Mouse (Mus musculus): ENCODE results near the gene Gbgt1. TPM values are rescaled to one million over a fixed set of nuclear protein-coding genes. Genes with fewer than 3 reads are reported as not detected.

Gbgt1 gene
- polyA plus RNA-seq, 1 experiment from 2014 or later, result 4.4 TPM

DNA sequence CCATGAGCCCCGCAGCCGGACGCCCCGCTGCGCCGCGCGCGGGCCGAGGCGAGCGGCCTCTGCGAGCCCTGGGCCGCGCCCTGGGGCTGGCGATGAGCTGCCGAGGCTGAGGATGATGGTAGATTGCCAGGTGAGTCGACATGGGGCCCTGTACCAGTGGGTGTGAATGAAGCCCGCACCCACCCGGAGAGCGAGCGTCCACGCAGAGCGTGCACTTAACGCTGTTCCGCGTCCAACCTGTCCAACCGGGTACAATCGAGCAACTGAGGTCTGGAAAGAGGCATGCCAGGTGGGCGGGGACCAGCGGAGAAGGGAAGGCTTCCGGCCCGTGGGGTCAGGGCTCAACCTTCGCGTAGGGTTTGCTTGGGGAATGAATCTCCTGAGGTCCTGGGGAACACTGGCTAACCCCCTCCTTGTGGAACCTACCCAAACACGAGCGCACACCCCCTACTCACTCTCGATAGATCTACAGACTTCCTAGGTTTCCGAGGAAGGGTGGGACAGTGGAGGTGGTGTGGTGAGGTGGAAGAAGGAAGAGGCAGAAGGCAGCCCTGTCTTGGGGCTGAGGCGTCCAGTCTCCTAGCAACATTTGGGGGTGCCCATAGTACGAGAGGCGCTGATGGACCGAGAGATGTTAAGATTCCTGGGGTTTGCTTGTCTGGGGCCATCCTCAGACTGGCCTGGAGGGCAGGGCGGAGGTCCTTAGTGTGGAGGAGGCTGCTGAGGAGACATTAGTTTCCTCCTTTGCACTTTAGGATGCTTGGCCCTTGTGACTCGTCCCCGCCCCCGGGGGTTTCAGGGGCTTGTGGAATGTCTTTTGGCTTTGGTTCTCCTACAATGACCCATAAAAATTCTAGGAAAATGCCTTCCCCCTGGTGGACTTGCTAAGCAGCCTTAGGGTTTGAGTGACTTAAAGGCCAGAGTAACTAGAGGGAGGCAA, 17.0 kb downstream of the Gbgt1 start:
- peaks cover under 1% of the 10 kb centered on the region; the same call in 1 of the 2 replicates for H3K36me3 ChIP-seq (ENCODE audit: control insufficient read depth, insufficient read depth, low read length)
- H3K9me3 ChIP-seq (ENCODE audit: control insufficient read depth, low read length), result no peaks in the 10 kb centered on the region
- H3K4me3 ChIP-seq (ENCODE audit: low read length), result peak overlapping the region; percentile 77
- peak overlapping the region; percentile 98 for H3K4me2 ChIP-seq (ENCODE audit: low read depth, low read length)
- peak; percentile 58 for ATAC-seq
- H3K9ac ChIP-seq (ENCODE audit: low read depth, low read length), result peak overlapping the region; percentile 86
- H3K27ac ChIP-seq (ENCODE audit: low read length), result peak overlapping the region; percentile 76
- 5% methylated on average over 47 of the region's 47 CpGs for WGBS
- H3K4me1 ChIP-seq (ENCODE audit: control insufficient read depth, insufficient read depth, low read length), result peaks cover 25% of the 10 kb centered on the region
- H3K27me3 ChIP-seq (replicated peaks; ENCODE audit: control insufficient read depth, insufficient read depth, low read length), result no peaks in the 10 kb centered on the region

DNA sequence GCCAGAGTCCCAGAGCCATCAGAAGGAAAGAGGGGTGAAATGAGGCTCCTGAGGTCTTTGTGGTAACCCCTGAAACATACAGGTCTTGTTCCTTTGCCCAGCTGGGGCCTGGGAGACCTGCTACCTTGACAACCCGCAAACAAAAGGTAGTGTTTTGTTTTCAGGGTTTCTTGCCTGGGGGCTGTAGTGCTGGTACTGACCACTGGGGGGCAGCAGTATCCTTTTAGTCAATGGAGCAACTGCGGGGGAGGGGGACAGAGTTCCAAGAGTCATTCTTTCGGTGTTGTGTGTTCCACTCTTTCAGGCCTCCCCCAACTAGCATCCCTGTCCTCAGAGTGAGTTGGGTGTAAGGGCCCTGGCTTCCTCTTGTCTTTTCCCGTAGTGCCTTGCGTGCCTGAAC, 17.8 kb downstream of the Gbgt1 start:
- H3K4me3 ChIP-seq (ENCODE audit: low read length), result peak overlapping the region; percentile 77
- peak overlapping the region; percentile 86 for H3K9ac ChIP-seq (ENCODE audit: low read depth, low read length)
- H3K27me3 ChIP-seq (replicated peaks; ENCODE audit: control insufficient read depth, insufficient read depth, low read length), result no peaks in the 10 kb centered on the region
- peak overlapping the region; percentile 98 for H3K4me2 ChIP-seq (ENCODE audit: low read depth, low read length)
- peaks cover 25% of the 10 kb centered on the region for H3K4me1 ChIP-seq (ENCODE audit: control insufficient read depth, insufficient read depth, low read length)
- no peak for ATAC-seq
- WGBS, result 19% methylated on average over 5 of the region's 5 CpGs
- no peak overlapping the region for H3K27ac ChIP-seq (ENCODE audit: low read length)
- peaks cover 3% of the 10 kb centered on the region; the same call in 1 of the 2 replicates for H3K36me3 ChIP-seq (ENCODE audit: control insufficient read depth, insufficient read depth, low read length)
- no peaks in the 10 kb centered on the region for H3K9me3 ChIP-seq (ENCODE audit: control insufficient read depth, low read length)

- H3K27me3 ChIP-seq (replicated peaks; ENCODE audit: control insufficient read depth, insufficient read depth, low read length), result no peaks in the 10 kb centered on the region
- H3K4me3 ChIP-seq (ENCODE audit: low read length), result no peak overlapping the region
- H3K4me1 ChIP-seq (ENCODE audit: control insufficient read depth, insufficient read depth, low read length), result peaks cover 25% of the 10 kb centered on the region
- no peak overlapping the region for H3K4me2 ChIP-seq (ENCODE audit: low read depth, low read length)
- no peaks in the 10 kb centered on the region for H3K9me3 ChIP-seq (ENCODE audit: control insufficient read depth, low read length)
- H3K27ac ChIP-seq (ENCODE audit: low read length), result peak overlapping the region; percentile 34
- 32% methylated on average over 5 of the region's 5 CpGs for WGBS
- ATAC-seq, result peak; percentile 62
- peak overlapping the region; percentile 38; the same call in 1 of the 2 replicates for H3K9ac ChIP-seq (ENCODE audit: low read depth, low read length)
- peaks cover 3% of the 10 kb centered on the region; the same call in 1 of the 2 replicates for H3K36me3 ChIP-seq (ENCODE audit: control insufficient read depth, insufficient read depth, low read length)
Observed at GRCm38 (mm10) chr2:28517206-28517909, 20.7 kb downstream of the Gbgt1 start.

GRCm38 (mm10) chr2:28518231-28518630, 21.5 kb downstream of the Gbgt1 start:
- ATAC-seq, result no peak
- 42% methylated on average over 2 of the region's 2 CpGs for WGBS
- H3K4me2 ChIP-seq (ENCODE audit: low read depth, low read length), result no peak overlapping the region
- peaks cover 26% of the 10 kb centered on the region for H3K4me1 ChIP-seq (ENCODE audit: control insufficient read depth, insufficient read depth, low read length)
- no peak overlapping the region for H3K27ac ChIP-seq (ENCODE audit: low read length)
- H3K9me3 ChIP-seq (ENCODE audit: control insufficient read depth, low read length), result no peaks in the 10 kb centered on the region
- no peak overlapping the region for H3K4me3 ChIP-seq (ENCODE audit: low read length)
- H3K36me3 ChIP-seq (ENCODE audit: control insufficient read depth, insufficient read depth, low read length), result peaks cover 3% of the 10 kb centered on the region; the same call in 1 of the 2 replicates
- no peak overlapping the region for H3K9ac ChIP-seq (ENCODE audit: low read depth, low read length)
- H3K27me3 ChIP-seq (replicated peaks; ENCODE audit: control insufficient read depth, insufficient read depth, low read length), result no peaks in the 10 kb centered on the region

GRCm38 (mm10) chr2:28520581-28520980, 23.9 kb downstream of the Gbgt1 start:
- Histone ChIP-seq H3K27ac (ENCODE audit: low read length) (no peak overlapping the region), H3K4me2 (ENCODE audit: low read depth, low read length) (no peak overlapping the region), H3K4me1 (ENCODE audit: control insufficient read depth, insufficient read depth, low read length) (peaks cover 35% of the 10 kb centered on the region), H3K9ac (ENCODE audit: low read depth, low read length) (no peak overlapping the region), H3K4me3 (ENCODE audit: low read length) (no peak overlapping the region), H3K36me3 (ENCODE audit: control insufficient read depth, insufficient read depth, low read length) (peaks cover 3% of the 10 kb centered on the region; the same call in 1 of the 2 replicates), H3K9me3 (ENCODE audit: control insufficient read depth, low read length) (no peaks in the 10 kb centered on the region), H3K27me3 (replicated peaks; ENCODE audit: control insufficient read depth, insufficient read depth, low read length) (no peaks in the 10 kb centered on the region)
- ATAC-seq, result no peak
- 76% methylated on average over 5 of the region's 5 CpGs for WGBS

DNA sequence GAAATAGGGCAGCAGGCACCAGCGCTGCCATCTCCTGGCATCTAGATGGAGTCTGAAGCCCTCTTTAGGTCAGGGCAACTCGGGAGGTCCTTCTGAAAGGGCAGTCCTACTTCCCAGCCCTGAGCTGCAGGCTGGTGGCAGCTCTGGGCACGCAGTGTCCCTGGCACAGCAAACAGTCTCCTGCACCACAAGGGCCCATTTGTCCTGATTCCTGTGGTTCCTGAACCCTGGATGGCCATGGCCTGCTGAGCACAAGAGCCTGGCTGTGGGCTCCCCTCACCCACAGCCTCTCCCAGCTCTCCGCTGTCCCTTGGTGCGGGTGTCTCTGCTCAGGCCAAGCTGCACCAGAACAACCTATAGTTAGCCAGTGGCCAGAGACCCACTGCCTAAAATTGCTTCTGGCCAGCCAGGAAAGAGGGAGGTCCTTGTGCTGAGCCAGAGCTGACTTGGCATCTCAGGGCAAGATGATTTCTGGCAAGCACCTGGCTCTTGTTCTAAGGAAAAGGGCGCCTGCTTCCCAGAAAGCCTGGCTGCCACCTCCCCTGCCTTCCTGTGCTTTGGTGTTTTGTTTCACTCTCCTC, 25.0 kb downstream of the Gbgt1 start:
- WGBS, result 82% methylated on average over 6 of the region's 6 CpGs
- peaks cover 41% of the 10 kb centered on the region for H3K4me1 ChIP-seq (ENCODE audit: control insufficient read depth, insufficient read depth, low read length)
- ATAC-seq, result no peak

GRCm38 (mm10) chr2:28522166-28522565, 25.5 kb downstream of the Gbgt1 start:
- no peak overlapping the region for H3K4me3 ChIP-seq (ENCODE audit: low read length)
- WGBS, result 83% methylated on average over 4 of the region's 4 CpGs
- no peaks in the 10 kb centered on the region for H3K9me3 ChIP-seq (ENCODE audit: control insufficient read depth, low read length)
- no peak for ATAC-seq
- no peak overlapping the region for H3K27ac ChIP-seq (ENCODE audit: low read length)
- H3K36me3 ChIP-seq (ENCODE audit: control insufficient read depth, insufficient read depth, low read length), result peaks cover 3% of the 10 kb centered on the region; the same call in 1 of the 2 replicates
- H3K4me2 ChIP-seq (ENCODE audit: low read depth, low read length), result no peak overlapping the region
- peaks cover 43% of the 10 kb centered on the region for H3K4me1 ChIP-seq (ENCODE audit: control insufficient read depth, insufficient read depth, low read length)
- H3K27me3 ChIP-seq (replicated peaks; ENCODE audit: control insufficient read depth, insufficient read depth, low read length), result no peaks in the 10 kb centered on the region
- H3K9ac ChIP-seq (ENCODE audit: low read depth, low read length), result no peak overlapping the region

More for the DNA sequence above, 25.0 kb downstream of the Gbgt1 start:
- no peak overlapping the region for H3K4me3 ChIP-seq (ENCODE audit: low read length)
- no peaks in the 10 kb centered on the region for H3K9me3 ChIP-seq (ENCODE audit: control insufficient read depth, low read length)
- H3K27me3 ChIP-seq (replicated peaks; ENCODE audit: control insufficient read depth, insufficient read depth, low read length), result no peaks in the 10 kb centered on the region
- peaks cover 3% of the 10 kb centered on the region; the same call in 1 of the 2 replicates for H3K36me3 ChIP-seq (ENCODE audit: control insufficient read depth, insufficient read depth, low read length)
- H3K4me2 ChIP-seq (ENCODE audit: low read depth, low read length), result no peak overlapping the region
- H3K27ac ChIP-seq (ENCODE audit: low read length), result no peak overlapping the region
- no peak overlapping the region for H3K9ac ChIP-seq (ENCODE audit: low read depth, low read length)

GRCm38 (mm10) chr2:28523643-28524117, 27.0 kb downstream of the Gbgt1 start:
- H3K4me2 ChIP-seq (ENCODE audit: low read depth, low read length), result no peak overlapping the region
- WGBS, result 23% methylated on average over 5 of the region's 5 CpGs
- peak; percentile 54 for ATAC-seq
- peak overlapping the region; percentile 32; the same call in 1 of the 2 replicates for H3K9ac ChIP-seq (ENCODE audit: low read depth, low read length)
- no peaks in the 10 kb centered on the region for H3K9me3 ChIP-seq (ENCODE audit: control insufficient read depth, low read length)
- H3K4me3 ChIP-seq (ENCODE audit: low read length), result no peak overlapping the region
- H3K27ac ChIP-seq (ENCODE audit: low read length), result no peak overlapping the region; the same call in 1 of the 2 replicates
- no peaks in the 10 kb centered on the region for H3K27me3 ChIP-seq (replicated peaks; ENCODE audit: control insufficient read depth, insufficient read depth, low read length)
- peaks cover 3% of the 10 kb centered on the region; the same call in 1 of the 2 replicates for H3K36me3 ChIP-seq (ENCODE audit: control insufficient read depth, insufficient read depth, low read length)
- peaks cover 37% of the 10 kb centered on the region for H3K4me1 ChIP-seq (ENCODE audit: control insufficient read depth, insufficient read depth, low read length)

GRCm38 (mm10) chr2:28524406-28524805, 27.7 kb downstream of the Gbgt1 start:
- H3K4me2 ChIP-seq (ENCODE audit: low read depth, low read length), result no peak overlapping the region
- H3K9ac ChIP-seq (ENCODE audit: low read depth, low read length), result 0 out of 2 replicates have a peak overlapping the region, but pooled peaks have one; percentile 3
- no peaks in the 10 kb centered on the region for H3K9me3 ChIP-seq (ENCODE audit: control insufficient read depth, low read length)
- H3K36me3 ChIP-seq (ENCODE audit: control insufficient read depth, insufficient read depth, low read length), result no peaks in the 10 kb centered on the region
- H3K4me1 ChIP-seq (ENCODE audit: control insufficient read depth, insufficient read depth, low read length), result peaks cover 37% of the 10 kb centered on the region
- H3K27me3 ChIP-seq (replicated peaks; ENCODE audit: control insufficient read depth, insufficient read depth, low read length), result no peaks in the 10 kb centered on the region
- H3K4me3 ChIP-seq (ENCODE audit: low read length), result no peak overlapping the region
- peak overlapping the region; percentile 83 for H3K27ac ChIP-seq (ENCODE audit: low read length)
- ATAC-seq, result no peak
- WGBS, result 82% methylated on average over 10 of the region's 10 CpGs

All from intestine, embryonic 16.5 days (tissue).